Mouse (Mus musculus) WW6 (cell line): Measurements from ENCODE around the gene Serpinf2.

ENCODE experiments used
- DNase-seq: peaks from one replicate; pipeline ENCODE4 v3.0.0-alpha.2; 2013; ENCODE audit warnings: low read depth, low spot score

Gene Serpinf2

DNA sequence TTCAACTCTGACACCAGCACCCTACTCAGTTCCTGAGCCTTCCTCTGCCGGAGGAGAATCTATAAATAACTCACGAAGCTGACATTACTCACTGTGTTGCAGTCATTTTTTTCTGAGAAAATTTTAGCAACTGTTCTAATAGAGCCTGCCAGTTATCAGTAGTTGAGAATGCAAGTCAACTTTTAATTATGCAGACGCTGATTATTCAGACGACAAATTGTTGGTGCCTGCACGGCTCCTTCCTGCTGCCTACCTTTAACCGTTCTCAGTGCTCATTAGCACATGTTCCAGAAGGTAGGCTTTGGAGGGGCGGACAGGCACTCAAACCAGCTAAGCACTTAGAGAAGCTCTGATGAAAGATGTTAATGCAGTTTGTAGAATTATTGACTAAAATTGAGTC is 41.9 kb downstream of the Serpinf2 start:
- no peak for DNase-seq

GRCm38 (mm10) chr11:75395611-75396010 is 43.8 kb downstream of the Serpinf2 start:
- no peak for DNase-seq

GRCm38 (mm10) chr11:75383529-75383928 is 55.9 kb downstream of the Serpinf2 start:
- peak; percentile 48 for DNase-seq
